Mouse (Mus musculus) gonadal fat pad, adult 2 months (tissue): ENCODE data around the gene 1700020A23Rik. TPM values are rescaled to one million over a fixed set of nuclear protein-coding genes. Genes with fewer than 3 reads are reported as not detected.

Experiments used
- DNase-seq: peaks from one replicate; pipeline ENCODE4 v3.0.0-alpha.2; 2012; ENCODE audit warnings: low read depth
- polyA plus RNA-seq: library from polyadenylated mRNA; depleted of rRNA; stranded (reverse); fragments of >200 nt; gene quantifications from 2 replicates; pipeline ENCODE4 v1.2.3, GENCODE M21; 2012; rRNA removed

The 1700020A23Rik gene
- polyA plus RNA-seq, 1 experiment = 2.1 TPM

DNA sequence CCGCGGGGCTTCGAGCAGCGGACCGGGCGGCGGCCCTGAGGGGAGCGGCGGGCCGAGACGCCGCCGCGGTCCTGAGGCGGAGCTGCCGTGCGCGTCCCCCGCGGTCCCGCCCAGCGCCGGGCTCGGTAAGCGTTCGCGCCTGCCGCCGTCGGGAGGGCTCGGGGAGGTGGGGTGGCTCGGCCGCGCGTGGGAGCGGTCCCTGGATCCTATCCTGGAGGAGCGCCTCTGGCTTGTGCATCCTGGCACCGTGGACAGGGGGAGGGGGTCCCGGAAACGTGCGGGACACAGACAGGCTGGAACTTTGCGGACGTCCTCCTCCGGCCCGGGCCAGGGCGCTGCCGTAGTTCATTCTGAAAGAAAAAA, 45.4 kb downstream of the 1700020A23Rik start:
- DNase-seq = no peak

DNA sequence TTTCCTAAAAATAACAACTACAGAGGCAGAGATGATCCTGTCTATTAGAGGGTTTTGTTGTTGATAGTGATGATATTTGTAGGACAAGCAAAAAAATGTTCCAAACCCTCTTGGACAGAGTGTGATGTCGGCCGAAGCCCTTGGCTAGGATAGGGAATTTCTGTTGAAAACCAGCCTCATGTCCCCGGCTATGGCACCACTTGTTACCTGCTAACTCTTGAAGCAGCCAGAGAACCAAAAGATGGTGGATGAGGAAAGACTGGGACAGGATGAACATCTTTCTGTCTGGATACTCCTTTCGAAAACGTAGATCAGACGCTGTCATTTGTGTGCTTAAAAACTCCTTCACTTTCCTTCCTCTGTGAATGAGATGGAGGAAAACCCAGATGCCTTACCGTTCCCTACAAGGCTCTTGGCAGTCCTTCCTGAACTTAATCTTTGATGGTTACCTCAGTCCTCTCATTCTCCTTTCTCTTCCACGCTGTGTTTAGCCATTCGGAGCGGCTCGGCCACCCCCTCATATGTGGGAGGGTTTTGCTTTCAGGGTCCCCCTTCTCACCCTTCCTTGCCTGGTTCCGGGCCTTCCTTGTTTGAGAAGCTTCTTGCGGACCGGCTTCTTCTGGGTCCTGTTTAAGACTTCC, 46.1 kb downstream of the 1700020A23Rik start:
- no peak for DNase-seq

DNA sequence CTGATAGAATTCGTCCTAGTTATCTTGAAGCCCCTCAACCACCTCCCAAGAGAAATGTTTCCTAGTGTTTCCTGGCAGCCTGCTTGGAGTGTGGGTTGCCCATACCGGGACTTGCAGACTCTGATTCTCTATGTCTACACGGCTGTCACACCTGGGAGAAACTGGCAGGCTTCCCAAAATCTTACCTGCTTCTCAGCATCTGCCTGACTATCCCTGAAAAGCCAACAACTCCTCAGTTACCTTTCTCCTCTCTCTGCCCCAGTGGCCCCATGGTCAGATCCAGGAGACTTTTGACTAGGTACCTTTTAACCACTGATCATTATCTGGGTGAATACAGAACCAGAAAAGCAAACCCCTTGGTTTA, 46.6 kb downstream of the 1700020A23Rik start:
- no peak for DNase-seq

DNA sequence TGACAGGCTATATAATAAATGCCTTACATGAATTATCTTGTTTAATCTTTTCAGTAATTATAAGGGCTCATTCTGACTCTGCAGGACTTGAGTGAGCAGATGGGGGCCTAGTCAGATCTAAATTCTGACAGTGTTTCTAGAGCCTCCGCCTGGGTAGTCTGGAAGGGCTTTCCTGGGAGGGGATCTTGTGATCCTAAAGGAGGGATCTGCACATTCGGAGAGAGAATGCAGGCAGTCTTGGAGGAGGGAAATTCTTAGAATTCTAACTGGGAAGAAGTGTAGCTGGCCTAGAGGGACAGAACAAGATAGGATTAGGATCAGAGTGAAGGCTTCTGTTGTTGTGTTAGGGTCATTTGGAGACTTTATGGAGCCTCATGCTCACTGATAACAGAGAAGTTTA, 47.2 kb downstream of the 1700020A23Rik start:
- DNase-seq = no peak

DNA sequence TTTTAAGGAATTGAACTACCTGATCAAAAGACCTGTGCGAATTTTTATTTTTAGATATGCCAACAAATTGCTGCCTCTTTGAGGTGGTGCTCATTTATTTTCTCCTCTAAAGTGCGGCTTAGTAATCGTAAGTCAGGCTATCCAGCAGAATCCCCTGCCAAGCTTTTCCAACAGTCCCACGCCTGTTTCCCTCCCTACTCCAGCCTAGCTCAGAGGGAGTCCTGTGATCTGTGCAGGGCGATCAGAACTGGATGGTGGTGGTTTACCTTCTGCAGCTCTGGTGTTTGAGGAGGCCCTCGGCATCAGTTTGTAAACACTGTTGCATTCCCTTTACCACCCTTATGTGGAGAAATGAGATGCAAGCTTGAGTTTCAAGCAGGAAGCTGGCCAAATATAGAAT, 48.4 kb downstream of the 1700020A23Rik start:
- no peak for DNase-seq

DNA sequence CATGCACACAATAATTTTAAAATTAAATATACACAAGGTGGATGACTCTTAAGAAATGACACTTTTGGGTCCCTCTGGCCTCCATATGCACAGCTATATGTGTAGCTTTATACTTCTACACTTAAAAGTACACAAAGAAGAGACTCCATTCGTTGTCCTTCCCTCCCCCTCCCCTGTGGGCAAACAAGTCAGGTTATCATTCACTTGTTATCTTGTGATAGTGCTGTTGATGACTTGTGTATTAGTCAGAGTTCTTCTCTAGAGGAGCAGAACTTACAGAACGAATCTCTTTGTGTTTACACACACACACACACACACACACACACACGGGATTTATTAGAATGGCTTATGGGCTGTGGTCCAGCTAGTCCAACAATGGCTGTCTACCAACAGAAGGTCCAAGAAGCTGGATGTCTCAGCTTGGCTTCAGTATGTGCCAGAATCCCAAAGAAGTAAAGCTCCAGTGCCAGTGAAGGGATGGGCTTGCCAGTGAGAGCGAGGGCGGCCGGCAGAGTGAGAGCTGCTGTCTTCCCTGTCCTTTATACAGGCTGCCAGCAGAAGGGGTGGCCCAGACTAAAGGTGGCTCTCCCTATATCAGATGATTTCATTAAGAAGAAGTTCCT, 49.8 kb downstream of the 1700020A23Rik start:
- DNase-seq = no peak

Other genes starting within 250 kb of the 1700020A23Rik start
- gene Snrpb, start 225.9 kb upstream of the 1700020A23Rik start, polyA plus RNA-seq = 143 and 150 TPM in 2 replicates
- not detected in 2 replicates for gene Tmc2, start 210.1 kb upstream of the 1700020A23Rik start, polyA plus RNA-seq
- 46.7 and 51.6 TPM in 2 replicates for gene Nop56, start 130.8 kb upstream of the 1700020A23Rik start, polyA plus RNA-seq
- gene Idh3b, start 120.7 kb upstream of the 1700020A23Rik start, polyA plus RNA-seq = 186 and 227 TPM in 2 replicates
- gene Ebf4, start 110.1 kb upstream of the 1700020A23Rik start, polyA plus RNA-seq = 2.8 and 3.8 TPM in 2 replicates
- gene Cpxm1, start 7.7 kb upstream of the 1700020A23Rik start, polyA plus RNA-seq = 34.3 and 49.9 TPM in 2 replicates
- gene Gm28372, start within 50 bp of the 1700020A23Rik start, polyA plus RNA-seq = not detected in 2 replicates
- gene Tmem239, start 1.2 kb downstream of the 1700020A23Rik start, polyA plus RNA-seq = 2.3 and 3.1 TPM in 2 replicates
- 48.8 and 71.6 TPM in 2 replicates for gene Vps16, start 19.1 kb downstream of the 1700020A23Rik start, polyA plus RNA-seq
- gene Pced1a, start 19.4 kb downstream of the 1700020A23Rik start, polyA plus RNA-seq = 21.2 and 25.6 TPM in 2 replicates
- 72.7 and 78.3 TPM in 2 replicates for gene Ptpra, start 45.0 kb downstream of the 1700020A23Rik start, polyA plus RNA-seq
- gene Mrps26, start 158.5 kb downstream of the 1700020A23Rik start, polyA plus RNA-seq = 47.4 and 53.2 TPM in 2 replicates
- not detected in 2 replicates for gene Oxt, start 170.9 kb downstream of the 1700020A23Rik start, polyA plus RNA-seq
- gene Avp, start 177.3 kb downstream of the 1700020A23Rik start, polyA plus RNA-seq = not detected in 2 replicates
- 2.0 and 2.3 TPM in 2 replicates for gene Fastkd5, start 224.8 kb downstream of the 1700020A23Rik start, polyA plus RNA-seq
- gene Ubox5, start 224.8 kb downstream of the 1700020A23Rik start, polyA plus RNA-seq = 6.4 and 6.5 TPM in 2 replicates
- gene Lzts3, start 237.5 kb downstream of the 1700020A23Rik start, polyA plus RNA-seq = 12.5 and 14.8 TPM in 2 replicates